Mouse (Mus musculus) MEL (cell line): ENCODE data around the gene Pcbp3.

Experiments used
- BHLHE40 ChIP-seq: IDR thresholded peaks from 2 replicates; pipeline ENCODE4 v1.6.1; 2012; ENCODE audit warnings: low read depth, mild to moderate bottlenecking, inconsistent platforms, low read length, improper control_type of control experiment, borderline replicate concordance
- CTCF ChIP-seq, 3 experiments: IDR thresholded peaks in 2 of 3; conservative IDR thresholded peaks in 1 of 3; 2 replicates each; pipeline ENCODE4 v1.5.1; 2011 to 2012; ENCODE audit warnings: low read length in 3 of 3, low read depth in 2 of 3, mild to moderate bottlenecking in 2 of 3, improper control_type of control experiment in 1 of 3, inconsistent platforms in 1 of 3, mixed read lengths in 1 of 3, moderate library complexity in 1 of 3; ENCODE audit not compliant: control insufficient read depth in 1 of 3, insufficient read depth in 1 of 3, poor library complexity in 1 of 3, severe bottlenecking in 1 of 3
- GABPA ChIP-seq: IDR thresholded peaks from 2 replicates; pipeline ENCODE4 v1.6.1; 2012; ENCODE audit warnings: low read depth, mild to moderate bottlenecking, inconsistent platforms, low read length, improper control_type of control experiment, moderate library complexity
- HCFC1 ChIP-seq: IDR thresholded peaks from 2 replicates; pipeline ENCODE4 v1.6.1; 2012; ENCODE audit warnings: low read depth, mild to moderate bottlenecking, inconsistent platforms, low read length, improper control_type of control experiment, moderate library complexity
- POLR2A ChIP-seq, 2 experiments: IDR thresholded peaks; 2 replicates each; pipeline ENCODE4 v1.6.1; 2011 to 2012; ENCODE audit warnings: low read length in 2 of 2, mild to moderate bottlenecking in 2 of 2, control low read depth in 1 of 2, improper control_type of control experiment in 1 of 2, low read depth in 1 of 2, moderate library complexity in 1 of 2; ENCODE audit not compliant: control insufficient read depth in 1 of 2, insufficient read depth in 1 of 2, poor library complexity in 1 of 2
- POLR2AphosphoS2 ChIP-seq: IDR thresholded peaks from 2 replicates; pipeline ENCODE4 v1.6.1; 2011; ENCODE audit warnings: low read length, improper control_type of control experiment
- ZC3H11A ChIP-seq: IDR thresholded peaks from 2 replicates; pipeline ENCODE4 v1.6.1; 2012; ENCODE audit warnings: low read depth, mild to moderate bottlenecking, inconsistent platforms, low read length, improper control_type of control experiment

DNA sequence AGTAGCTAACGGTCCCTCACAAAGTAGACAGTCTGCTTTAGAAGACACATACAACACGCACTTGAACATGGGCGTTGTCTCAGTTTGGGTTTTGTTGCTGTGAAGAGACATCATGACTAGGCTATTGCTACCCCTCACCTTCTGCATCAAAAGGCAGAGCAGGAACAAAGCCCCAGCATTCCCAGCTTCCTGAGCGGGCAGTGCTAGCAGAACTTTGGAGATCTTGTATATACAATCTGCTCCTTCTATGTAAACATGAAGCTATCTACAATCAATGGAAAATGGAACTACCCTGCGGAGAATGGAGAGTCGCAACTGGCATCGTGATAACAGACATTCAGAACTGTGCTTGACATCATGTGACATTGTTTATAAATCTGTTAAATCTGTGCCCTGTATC lies 9.3 kb upstream of the Pcbp3 start:
- TF ChIP-seq CTCF (IDR thresholded peaks at IDR 0.05 in 2 of 3, conservative IDR thresholded peaks at IDR 0.05 in 1 of 3; ENCODE audit: control insufficient read depth in 1 of 3, insufficient read depth in 1 of 3, low read depth in 2 of 3, low read length in 3 of 3, poor library complexity in 1 of 3, severe bottlenecking in 1 of 3), result no peak
- no peak for TF ChIP-seq POLR2AphosphoS2
- no peak for TF ChIP-seq GABPA
- no peak for TF ChIP-seq POLR2A (IDR thresholded peaks at IDR 0.05; ENCODE audit: control insufficient read depth in 1 of 2, insufficient read depth in 1 of 2, low read depth in 1 of 2, low read length in 2 of 2, poor library complexity in 1 of 2)
- no peak for TF ChIP-seq BHLHE40
- no peak for TF ChIP-seq HCFC1
- TF ChIP-seq ZC3H11A, result no peak
